Mouse (Mus musculus) heart, embryonic 15.5 days (tissue): Measurements from ENCODE around the gene Rpl19. TPM values are rescaled to one million over a fixed set of nuclear protein-coding genes. Genes with fewer than 3 reads are reported as not detected.
A peak's percentile ranks its signal among the peaks of the same experiment; 100 is the strongest.

Experiments used
- ATAC-seq: fragments of 200-750 bp; cut with Nextera tagmentation; replicated peaks from 2 replicates; pipeline ENCODE4 v1.8.0; 2017; ENCODE audit warnings: low read depth, moderate TSS enrichment; ENCODE audit not compliant: insufficient number of reproducible peaks, insufficient read depth, low FRiP score
- H3K27ac ChIP-seq: fragments of 300-500 bp; sonication (generic); 2 replicates; pipeline ENCODE4 v1.5.1; 2015; ENCODE audit warnings: mild to moderate bottlenecking, inconsistent platforms
- H3K27me3 ChIP-seq: fragments of 300-500 bp; sonication (generic); 2 replicates; pipeline ENCODE4 v1.6.1; 2015; ENCODE audit warnings: inconsistent platforms
- H3K36me3 ChIP-seq: fragments of 300-500 bp; sonication (generic); 2 replicates; pipeline ENCODE4 v1.6.1; 2015; ENCODE audit warnings: mild to moderate bottlenecking, inconsistent platforms
- H3K4me1 ChIP-seq: fragments of 300-500 bp; sonication (generic); replicated peaks from 2 replicates; pipeline ENCODE4 v1.6.1; 2015; ENCODE audit warnings: inconsistent platforms
- H3K4me2 ChIP-seq: fragments of 300-500 bp; sonication (generic); 2 replicates; pipeline ENCODE4 v1.6.1; 2015; ENCODE audit warnings: inconsistent platforms, mild to moderate bottlenecking, moderate library complexity
- H3K4me3 ChIP-seq: fragments of 300-500 bp; sonication (generic); 2 replicates; pipeline ENCODE4 v1.5.1; 2015; ENCODE audit warnings: mild to moderate bottlenecking, inconsistent platforms
- H3K9ac ChIP-seq: fragments of 300-500 bp; sonication (generic); 2 replicates; pipeline ENCODE4 v1.6.1; 2015; ENCODE audit warnings: mild to moderate bottlenecking, inconsistent platforms
- H3K9me3 ChIP-seq: fragments of 300-500 bp; sonication (generic); replicated peaks from 2 replicates; pipeline ENCODE4 v1.6.1; 2016; ENCODE audit warnings: inconsistent platforms
- WGBS: fragments of 180-500 bp; shearing (Covaris S2); methylation state at CpG from one replicate; pipeline ENCODE4 v1.1.7; 2015; ENCODE audit warnings: mixed read lengths; 5-methylcytosine and 5-hydroxymethylcytosine counted together
- polyA plus RNA-seq: library from polyadenylated mRNA; unstranded; fragments of >200 nt; fragmentation: Nextera tagmentation; extraction: Ambion mirVana; gene quantifications from 2 replicates; pipeline ENCODE4 v1.2.1, GENCODE M21; 2015

Rpl19 gene
- polyA plus RNA-seq, 1 experiment from 2014 or later = 601 TPM

- H3K9ac ChIP-seq = peak overlapping the region; percentile 73
- under 1% methylated on average over 42 of the region's 42 CpGs for WGBS
- H3K36me3 ChIP-seq = no peaks in the 10 kb centered on the region
- H3K27ac ChIP-seq = peak overlapping the region; percentile 84
- peaks cover 43% of the 10 kb centered on the region for H3K27me3 ChIP-seq
- H3K4me1 ChIP-seq = peaks cover 36% of the 10 kb centered on the region
- peak; percentile 78 for ATAC-seq
- H3K4me2 ChIP-seq = peak overlapping the region; percentile 96
- no peaks in the 10 kb centered on the region for H3K9me3 ChIP-seq
- peak overlapping the region; percentile 73 for H3K4me3 ChIP-seq
Measured at GRCm38 (mm10) chr11:97987551-97988526, 38.7 kb upstream of the Rpl19 start.

DNA sequence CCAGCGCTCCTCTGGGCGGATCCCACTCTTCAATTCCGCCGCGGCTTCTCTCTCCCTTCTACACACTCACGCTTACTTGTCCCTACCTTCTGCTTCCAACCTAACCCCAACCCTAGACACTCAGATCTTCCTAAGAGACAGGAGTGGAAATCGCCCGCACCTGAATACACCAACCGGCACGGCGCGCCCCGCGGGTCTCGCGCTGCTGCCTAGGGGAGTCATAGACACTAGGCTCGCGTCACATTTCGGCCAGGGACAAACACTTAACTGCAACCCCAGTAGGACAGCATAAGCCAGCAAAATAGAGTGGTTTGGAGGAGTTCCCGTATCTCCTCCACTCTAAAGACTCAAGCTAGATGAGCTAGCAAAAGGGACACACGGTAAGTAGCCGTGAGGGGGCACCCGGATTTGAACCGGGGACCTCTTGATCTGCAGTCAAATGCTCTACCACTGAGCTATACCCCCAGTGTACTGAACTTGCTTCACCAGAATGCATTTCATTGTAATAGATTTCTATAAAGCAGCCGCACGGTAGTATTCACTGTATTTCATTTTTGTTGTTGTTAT lies 37.9 kb upstream of the Rpl19 start:
- Histone ChIP-seq H3K9me3 (no peaks in the 10 kb centered on the region), H3K4me3 (peak overlapping the region; percentile 73), H3K27me3 (peaks cover 39% of the 10 kb centered on the region), H3K4me1 (peaks cover 36% of the 10 kb centered on the region), H3K36me3 (no peaks in the 10 kb centered on the region), H3K27ac (peak overlapping the region; percentile 84), H3K9ac (peak overlapping the region; percentile 73), H3K4me2 (peak overlapping the region; percentile 96)
- under 1% methylated on average over 26 of the region's 26 CpGs for WGBS
- ATAC-seq = peak; percentile 83

GRCm38 (mm10) chr11:97994539-97995100 lies 31.9 kb upstream of the Rpl19 start:
- H3K9ac ChIP-seq = peak overlapping the region; percentile 59; the same call in 1 of the 2 replicates
- H3K36me3 ChIP-seq = no peaks in the 10 kb centered on the region
- WGBS = 5% methylated on average over 13 of the region's 13 CpGs
- peak overlapping the region; percentile 59 for H3K4me3 ChIP-seq
- peaks cover 29% of the 10 kb centered on the region for H3K4me1 ChIP-seq
- peak overlapping the region; percentile 97 for H3K4me2 ChIP-seq
- no peak overlapping the region for H3K27ac ChIP-seq
- peak; percentile 19; the same call in 1 of the 2 replicates for ATAC-seq
- H3K9me3 ChIP-seq = no peaks in the 10 kb centered on the region
- H3K27me3 ChIP-seq = peaks cover 24% of the 10 kb centered on the region

DNA sequence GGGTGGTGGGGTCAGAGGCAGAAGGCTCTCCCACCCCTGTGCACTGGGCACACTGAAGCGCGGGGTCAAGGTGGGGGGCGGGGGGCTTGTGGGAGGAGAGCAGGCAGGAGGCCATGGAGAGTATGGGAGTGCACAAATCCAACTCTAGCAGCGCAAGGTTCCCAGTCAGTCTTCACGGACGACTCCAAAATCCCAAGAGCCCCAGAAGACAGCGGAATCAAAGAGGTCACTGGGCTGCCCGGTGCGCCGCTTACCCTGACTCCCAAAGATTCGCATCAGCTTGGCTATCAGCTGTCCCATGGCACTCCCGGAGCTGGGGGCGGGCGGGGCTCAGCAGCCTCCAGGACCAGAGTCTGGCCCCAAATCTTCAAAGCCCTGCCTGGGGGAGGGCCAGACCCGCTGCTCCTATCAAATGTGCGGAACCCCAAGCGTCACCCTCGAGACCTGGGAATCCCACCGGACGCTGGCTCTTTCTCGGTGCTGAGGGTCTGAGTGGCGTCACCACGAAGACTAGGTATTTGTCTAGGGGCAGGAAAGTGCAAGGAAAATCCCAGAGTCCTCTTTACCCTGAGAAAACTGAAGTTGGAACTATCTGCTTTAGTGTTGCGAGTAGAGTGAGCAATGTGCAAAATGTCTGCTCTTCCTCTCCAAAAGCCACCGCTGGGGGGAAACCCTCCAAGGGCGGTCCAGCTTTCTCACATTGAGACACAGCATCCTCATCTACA lies 30.8 kb upstream of the Rpl19 start, which contains the start of gene Arl5c:
Gene Arl5c (minus strand): TSS at position 618 of the 725 bp plus-strand sequence.
- Histone ChIP-seq H3K4me1 (peaks cover 19% of the 10 kb centered on the region), H3K4me3 (peak within 1 kb of the TSS; percentile 59), H3K36me3 (no peaks in the 10 kb centered on the region), H3K9me3 (no peaks in the 10 kb centered on the region), H3K27me3 (peaks cover 31% of the 10 kb centered on the region), H3K4me2 (peak within 1 kb of the TSS; percentile 97), H3K27ac (0 out of 2 replicates have a peak within 1 kb of the TSS, but pooled peaks have one; percentile 13), H3K9ac (peak within 1 kb of the TSS; percentile 59)
- 1% methylated on average over 26 of the region's 26 CpGs for WGBS
- ATAC-seq = peak; percentile 32; the same call in 1 of the 2 replicates

- no peaks in the 10 kb centered on the region for H3K9me3 ChIP-seq
- H3K4me2 ChIP-seq = no peak overlapping the region
- no peak for ATAC-seq
- peaks cover 19% of the 10 kb centered on the region for H3K4me1 ChIP-seq
- no peak overlapping the region for H3K4me3 ChIP-seq
- H3K9ac ChIP-seq = no peak overlapping the region
- 61% methylated on average over 1 of the region's 1 CpGs for WGBS
- H3K27ac ChIP-seq = no peak overlapping the region
- no peaks in the 10 kb centered on the region for H3K36me3 ChIP-seq
- H3K27me3 ChIP-seq = peaks cover 40% of the 10 kb centered on the region
Measured at GRCm38 (mm10) chr11:97996691-97997090, 29.8 kb upstream of the Rpl19 start.

DNA sequence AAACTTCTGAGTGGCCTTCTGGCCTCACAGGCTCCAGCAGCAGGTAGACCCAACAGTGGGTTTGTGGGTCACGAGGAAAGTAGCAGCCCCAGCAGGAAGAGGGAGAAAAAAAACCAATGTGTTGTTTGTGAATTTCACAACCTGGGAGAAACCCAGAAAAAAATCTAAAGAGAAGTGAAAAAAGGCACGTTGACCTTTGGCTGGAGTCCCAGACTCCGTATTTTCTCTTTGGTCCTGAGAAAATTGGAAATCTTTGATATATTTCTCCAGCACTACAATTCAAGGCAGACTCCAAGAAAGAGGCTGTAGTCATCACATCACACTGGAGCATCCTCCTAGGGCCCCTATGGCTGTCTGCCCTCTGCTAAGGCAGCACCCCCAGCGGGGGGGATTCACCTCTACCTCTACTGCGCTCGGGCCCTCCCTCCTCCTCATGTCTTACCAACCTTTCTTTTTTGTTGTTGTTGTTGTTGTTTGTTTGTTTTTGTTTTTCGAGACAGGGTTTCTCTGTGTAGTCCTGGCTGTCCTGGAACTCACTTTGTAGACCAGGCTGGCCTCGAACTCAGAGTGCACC lies 29.0 kb upstream of the Rpl19 start:
- peaks cover 43% of the 10 kb centered on the region for H3K27me3 ChIP-seq
- H3K4me2 ChIP-seq = no peak overlapping the region
- no peak overlapping the region for H3K9ac ChIP-seq
- H3K27ac ChIP-seq = no peak overlapping the region
- no peak for ATAC-seq
- H3K4me3 ChIP-seq = no peak overlapping the region
- H3K9me3 ChIP-seq = no peaks in the 10 kb centered on the region
- H3K36me3 ChIP-seq = no peaks in the 10 kb centered on the region
- peaks cover 25% of the 10 kb centered on the region for H3K4me1 ChIP-seq
- WGBS = 69% methylated on average over 8 of the region's 8 CpGs

DNA sequence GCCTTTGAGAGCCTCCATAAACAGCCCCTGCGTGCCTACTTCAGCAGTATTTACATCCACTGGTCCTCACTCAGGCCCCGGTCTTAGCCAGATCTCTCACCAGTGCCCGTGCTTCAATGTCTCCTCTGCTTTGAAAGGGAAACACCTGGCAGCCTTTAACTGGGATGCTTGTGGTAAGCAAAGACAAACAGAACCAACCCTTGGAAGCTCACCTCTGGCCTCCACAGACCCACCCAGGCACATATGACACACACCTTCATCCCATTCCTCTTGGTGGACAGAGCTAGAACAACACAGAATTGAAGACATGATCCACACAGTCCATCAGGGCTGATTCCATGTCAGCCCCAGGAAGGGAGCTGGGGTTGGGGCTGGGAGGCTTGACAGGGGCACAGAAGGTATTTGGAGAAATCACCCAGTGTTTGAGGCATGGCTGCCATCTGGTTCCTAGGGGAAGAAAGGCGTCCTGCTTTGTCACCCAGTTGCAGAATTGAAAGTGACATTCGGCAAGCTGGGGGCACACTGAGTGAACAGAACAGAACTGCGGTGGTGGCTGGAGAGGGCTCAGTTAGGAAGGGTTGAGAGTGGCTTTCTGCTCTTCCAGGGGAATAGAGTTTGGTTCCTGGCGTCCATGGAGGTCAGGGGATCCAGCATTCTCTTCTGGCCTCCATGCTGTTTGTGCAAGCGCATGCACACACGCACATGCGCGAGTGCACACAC lies 28.3 kb upstream of the Rpl19 start:
- H3K36me3 ChIP-seq = no peaks in the 10 kb centered on the region
- H3K27me3 ChIP-seq = peaks cover 44% of the 10 kb centered on the region

DNA sequence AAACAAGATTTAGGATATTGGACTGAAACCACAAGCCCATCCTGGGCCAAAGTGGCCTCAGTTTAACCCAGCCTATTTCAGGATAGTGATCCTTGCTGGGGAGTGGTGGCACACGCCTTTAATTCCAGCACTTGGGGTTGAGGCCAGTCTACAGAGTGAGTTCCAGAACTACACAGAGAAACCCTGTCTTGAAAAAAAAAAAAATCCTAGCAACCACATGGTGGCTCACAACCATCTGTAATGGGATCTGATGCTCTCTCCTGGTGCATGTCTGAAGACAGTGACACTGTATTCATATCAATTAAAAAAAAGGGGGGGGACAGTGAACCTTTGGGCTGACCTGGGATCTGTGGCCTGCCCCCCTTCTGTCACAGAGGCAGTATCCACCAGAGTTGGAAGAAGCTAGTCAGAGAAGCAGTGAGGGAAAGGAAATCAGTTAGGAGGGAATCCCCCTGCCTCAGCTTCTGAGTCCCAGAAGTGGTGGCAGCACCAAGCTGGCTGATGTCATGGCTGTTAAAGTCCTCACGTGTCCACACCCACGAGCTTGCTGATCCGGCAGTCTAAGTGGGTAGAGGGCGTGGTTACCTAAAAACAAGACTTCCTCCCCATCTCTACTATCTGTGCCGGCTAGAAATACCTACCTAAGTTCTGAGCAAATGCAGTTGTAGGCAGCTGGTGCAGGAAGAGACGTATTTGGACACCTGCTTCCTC lies 27.5 kb upstream of the Rpl19 start:
- Histone ChIP-seq H3K4me2 (no peak overlapping the region), H3K4me1 (peaks cover 39% of the 10 kb centered on the region), H3K36me3 (no peaks in the 10 kb centered on the region), H3K9ac (no peak overlapping the region), H3K27me3 (peaks cover 44% of the 10 kb centered on the region), H3K4me3 (no peak overlapping the region), H3K9me3 (no peaks in the 10 kb centered on the region), H3K27ac (no peak overlapping the region)
- 47% methylated on average over 7 of the region's 7 CpGs for WGBS
- ATAC-seq = no peak

More for the DNA sequence above, 28.3 kb upstream of the Rpl19 start:
- no peak overlapping the region for H3K4me3 ChIP-seq
- peaks cover 31% of the 10 kb centered on the region for H3K4me1 ChIP-seq
- H3K9ac ChIP-seq = no peak overlapping the region
- no peaks in the 10 kb centered on the region for H3K9me3 ChIP-seq
- ATAC-seq = no peak
- WGBS = 76% methylated on average over 11 of the region's 11 CpGs
- no peak overlapping the region for H3K4me2 ChIP-seq
- H3K27ac ChIP-seq = no peak overlapping the region

DNA sequence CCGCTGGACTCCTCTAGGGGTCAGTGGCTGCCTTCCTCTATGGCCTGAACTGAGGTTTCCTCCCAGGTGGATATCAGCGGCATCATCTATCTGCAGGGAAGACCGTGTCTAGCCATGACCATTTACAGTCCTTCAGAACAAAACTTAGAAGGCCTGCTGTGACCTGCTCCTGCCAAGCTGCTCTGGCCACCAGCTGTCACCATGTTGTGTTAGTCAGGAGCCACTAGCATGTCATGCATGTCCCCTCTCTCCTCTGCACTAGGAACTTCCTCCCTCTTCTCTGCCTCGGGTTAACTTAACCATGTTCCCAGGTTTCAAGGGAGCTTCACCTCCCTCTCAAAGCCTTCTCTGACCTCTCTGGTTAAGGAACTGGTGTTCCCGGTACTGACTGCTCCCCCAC lies 26.8 kb upstream of the Rpl19 start:
- Histone ChIP-seq H3K4me2 (no peak overlapping the region), H3K36me3 (no peaks in the 10 kb centered on the region; the same call in 1 of the 2 replicates), H3K27me3 (peaks cover 44% of the 10 kb centered on the region), H3K4me3 (no peak overlapping the region), H3K9me3 (no peaks in the 10 kb centered on the region), H3K27ac (no peak overlapping the region; the same call in 1 of the 2 replicates), H3K4me1 (peaks cover 36% of the 10 kb centered on the region), H3K9ac (no peak overlapping the region)
- no peak for ATAC-seq
- 40% methylated on average over 5 of the region's 5 CpGs for WGBS
